Mouse (Mus musculus): ENCODE data around the gene Tcf15. TPM values are rescaled to one million over a fixed set of nuclear protein-coding genes. Genes with fewer than 3 reads are reported as not detected.

Tcf15 gene
- 10.0 and 10.4 TPM in 2 replicates for polyA plus RNA-seq (2015; fragmentation: Nextera tagmentation; extraction: Ambion mirVana)

- H3K4me1 ChIP-seq (ENCODE audit: insufficient read depth, low read length), result peaks cover 33% of the 10 kb centered on the region
- ATAC-seq (ENCODE audit: low FRiP score, low TSS enrichment), result peak; percentile 73
- H3K9me3 ChIP-seq (ENCODE audit: low read length), result no peaks in the 10 kb centered on the region
- H3K27ac ChIP-seq (ENCODE audit: low read length), result peak within 1 kb of the TSS; percentile 54
- peaks cover 33% of the 10 kb centered on the region for H3K27me3 ChIP-seq (ENCODE audit: insufficient read depth, low read length)
- H3K9ac ChIP-seq (replicated peaks; ENCODE audit: low read length), result peak within 1 kb of the TSS; percentile 63
- WGBS, result under 1% methylated on average over 117 of the region's 118 CpGs
- peak within 1 kb of the TSS; percentile 82 for H3K4me2 ChIP-seq (replicated peaks; ENCODE audit: low read depth, low read length)
- H3K36me3 ChIP-seq (ENCODE audit: insufficient read depth, low read length), result no peaks in the 10 kb centered on the region
- peak within 1 kb of the TSS; percentile 55 for H3K4me3 ChIP-seq (ENCODE audit: low read length)
These were observed at the start of gene Tcf15 for GRCm38 (mm10) chr2:152143279-152144157. Gene Tcf15, plus strand, starts transcription at chr2:152143561.

- peaks cover 68% of the 10 kb centered on the region for H3K27me3 ChIP-seq (ENCODE audit: insufficient read depth, low read length)
These were observed 48.4 kb upstream of the Tcf15 start for GRCm38 (mm10) chr2:152094856-152095545.

GRCm38 (mm10) chr2:152096922-152097321 lies 46.4 kb upstream of the Tcf15 start:
- no peaks in the 10 kb centered on the region for H3K9me3 ChIP-seq (ENCODE audit: low read length)
- no peak for ATAC-seq (ENCODE audit: low FRiP score, low TSS enrichment)
- peaks cover 15% of the 10 kb centered on the region for H3K4me1 ChIP-seq (ENCODE audit: insufficient read depth, low read length)
- no peaks in the 10 kb centered on the region for H3K36me3 ChIP-seq (ENCODE audit: insufficient read depth, low read length)
- peaks cover 57% of the 10 kb centered on the region for H3K27me3 ChIP-seq (ENCODE audit: insufficient read depth, low read length)
- no peak overlapping the region for H3K4me2 ChIP-seq (replicated peaks; ENCODE audit: low read depth, low read length)
- H3K4me3 ChIP-seq (ENCODE audit: low read length), result no peak overlapping the region
- H3K9ac ChIP-seq (replicated peaks; ENCODE audit: low read length), result no peak overlapping the region
- WGBS, result 83% methylated on average over 2 of the region's 2 CpGs
- no peak overlapping the region for H3K27ac ChIP-seq (ENCODE audit: low read length)

More at GRCm38 (mm10) chr2:152094856-152095545, 48.4 kb upstream of the Tcf15 start:
- Histone ChIP-seq H3K9ac (replicated peaks; ENCODE audit: low read length) (no peak overlapping the region; the same call in 1 of the 2 replicates), H3K4me3 (ENCODE audit: low read length) (peak overlapping the region; percentile 20), H3K27ac (ENCODE audit: low read length) (no peak overlapping the region), H3K4me1 (ENCODE audit: insufficient read depth, low read length) (peaks cover 15% of the 10 kb centered on the region), H3K36me3 (ENCODE audit: insufficient read depth, low read length) (no peaks in the 10 kb centered on the region), H3K9me3 (ENCODE audit: low read length) (no peaks in the 10 kb centered on the region), H3K4me2 (replicated peaks; ENCODE audit: low read depth, low read length) (peak overlapping the region; percentile 50)
- ATAC-seq (ENCODE audit: low FRiP score, low TSS enrichment), result peak; percentile 44; the same call in 1 of the 2 replicates
- 5% methylated on average over 29 of the region's 29 CpGs for WGBS

GRCm38 (mm10) chr2:152097916-152098315 lies 45.4 kb upstream of the Tcf15 start:
- WGBS, result 69% methylated on average over 11 of the region's 11 CpGs
- Histone ChIP-seq H3K27ac (ENCODE audit: low read length) (no peak overlapping the region), H3K4me3 (ENCODE audit: low read length) (no peak overlapping the region), H3K27me3 (ENCODE audit: insufficient read depth, low read length) (peaks cover 49% of the 10 kb centered on the region), H3K4me2 (replicated peaks; ENCODE audit: low read depth, low read length) (no peak overlapping the region), H3K9me3 (ENCODE audit: low read length) (no peaks in the 10 kb centered on the region), H3K4me1 (ENCODE audit: insufficient read depth, low read length) (peaks cover 15% of the 10 kb centered on the region), H3K36me3 (ENCODE audit: insufficient read depth, low read length) (no peaks in the 10 kb centered on the region), H3K9ac (replicated peaks; ENCODE audit: low read length) (no peak overlapping the region)
- no peak for ATAC-seq (ENCODE audit: low FRiP score, low TSS enrichment)

DNA sequence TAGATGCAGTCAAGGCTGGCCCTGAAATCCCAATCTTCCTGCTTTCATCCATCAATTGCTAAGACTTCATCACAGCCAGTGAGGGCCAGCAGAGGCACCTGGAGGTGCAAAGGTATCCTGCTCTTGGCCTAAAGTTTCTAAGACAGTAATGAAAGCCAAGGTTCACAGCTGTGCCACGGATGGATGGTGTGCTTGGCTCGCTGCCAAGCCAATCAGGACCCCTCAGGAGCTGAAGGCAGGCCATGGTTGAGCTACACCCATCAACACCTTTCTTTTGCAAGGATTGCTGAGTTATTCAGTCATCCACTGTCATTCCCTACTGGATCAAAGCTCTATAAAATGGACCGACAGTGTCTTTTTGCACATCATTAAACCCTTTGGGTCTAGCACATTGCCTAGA lies 43.8 kb upstream of the Tcf15 start:
- peaks cover 8% of the 10 kb centered on the region for H3K4me1 ChIP-seq (ENCODE audit: insufficient read depth, low read length)
- no peak for ATAC-seq (ENCODE audit: low FRiP score, low TSS enrichment)
- no peak overlapping the region for H3K27ac ChIP-seq (ENCODE audit: low read length)
- WGBS, result 40% methylated on average over 3 of the region's 3 CpGs
- H3K36me3 ChIP-seq (ENCODE audit: insufficient read depth, low read length), result no peaks in the 10 kb centered on the region
- H3K27me3 ChIP-seq (ENCODE audit: insufficient read depth, low read length), result peaks cover 32% of the 10 kb centered on the region
- no peak overlapping the region for H3K4me2 ChIP-seq (replicated peaks; ENCODE audit: low read depth, low read length)
- no peaks in the 10 kb centered on the region for H3K9me3 ChIP-seq (ENCODE audit: low read length)
- H3K4me3 ChIP-seq (ENCODE audit: low read length), result no peak overlapping the region
- no peak overlapping the region for H3K9ac ChIP-seq (replicated peaks; ENCODE audit: low read length)

GRCm38 (mm10) chr2:152101761-152102160 lies 41.6 kb upstream of the Tcf15 start:
- H3K9ac ChIP-seq (replicated peaks; ENCODE audit: low read length), result no peak overlapping the region
- ATAC-seq (ENCODE audit: low FRiP score, low TSS enrichment), result no peak
- no peaks in the 10 kb centered on the region for H3K9me3 ChIP-seq (ENCODE audit: low read length)
- no peak overlapping the region for H3K4me2 ChIP-seq (replicated peaks; ENCODE audit: low read depth, low read length)
- H3K27me3 ChIP-seq (ENCODE audit: insufficient read depth, low read length), result peaks cover 10% of the 10 kb centered on the region; the same call in 1 of the 2 replicates
- no peak overlapping the region for H3K4me3 ChIP-seq (ENCODE audit: low read length)
- no peak overlapping the region for H3K27ac ChIP-seq (ENCODE audit: low read length)
- 59% methylated on average over 13 of the region's 13 CpGs for WGBS
- H3K36me3 ChIP-seq (ENCODE audit: insufficient read depth, low read length), result no peaks in the 10 kb centered on the region
- H3K4me1 ChIP-seq (ENCODE audit: insufficient read depth, low read length), result peaks cover 11% of the 10 kb centered on the region

DNA sequence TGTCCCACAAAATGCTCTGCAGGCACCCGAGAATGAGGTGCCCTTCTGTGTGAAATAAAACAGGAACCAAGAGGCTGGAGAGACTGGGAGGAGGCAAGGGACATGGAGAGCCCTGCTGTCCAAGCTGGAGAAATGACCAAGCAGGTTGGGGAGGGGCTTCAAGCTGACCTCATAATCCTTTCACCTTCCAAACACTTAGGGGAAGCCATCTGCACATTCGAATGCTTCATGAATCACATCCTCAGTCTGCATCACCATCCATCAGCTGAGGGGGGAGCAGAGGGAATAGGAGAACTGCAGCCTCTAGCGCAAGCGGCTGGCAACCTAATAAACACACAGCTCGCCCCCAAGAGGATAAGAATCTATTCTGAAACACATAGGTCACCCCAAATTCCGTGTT lies 41.0 kb upstream of the Tcf15 start:
- no peak overlapping the region for H3K4me3 ChIP-seq (ENCODE audit: low read length)
- no peak overlapping the region for H3K4me2 ChIP-seq (replicated peaks; ENCODE audit: low read depth, low read length)
- 58% methylated on average over 6 of the region's 6 CpGs for WGBS
- no peaks in the 10 kb centered on the region for H3K9me3 ChIP-seq (ENCODE audit: low read length)
- H3K36me3 ChIP-seq (ENCODE audit: insufficient read depth, low read length), result no peaks in the 10 kb centered on the region
- H3K9ac ChIP-seq (replicated peaks; ENCODE audit: low read length), result no peak overlapping the region
- H3K27ac ChIP-seq (ENCODE audit: low read length), result no peak overlapping the region
- ATAC-seq (ENCODE audit: low FRiP score, low TSS enrichment), result no peak
- peaks cover 11% of the 10 kb centered on the region for H3K4me1 ChIP-seq (ENCODE audit: insufficient read depth, low read length)
- H3K27me3 ChIP-seq (ENCODE audit: insufficient read depth, low read length), result peaks cover 6% of the 10 kb centered on the region; the same call in 1 of the 2 replicates

GRCm38 (mm10) chr2:152104711-152105317 lies 38.5 kb upstream of the Tcf15 start:
- no peaks in the 10 kb centered on the region for H3K9me3 ChIP-seq (ENCODE audit: low read length)
- peaks cover 11% of the 10 kb centered on the region for H3K4me1 ChIP-seq (ENCODE audit: insufficient read depth, low read length)
- H3K4me2 ChIP-seq (replicated peaks; ENCODE audit: low read depth, low read length), result peak overlapping the region; percentile 89
- H3K36me3 ChIP-seq (ENCODE audit: insufficient read depth, low read length), result no peaks in the 10 kb centered on the region; the same call in 1 of the 2 replicates
- WGBS, result 14% methylated on average over 17 of the region's 17 CpGs
- H3K27ac ChIP-seq (ENCODE audit: low read length), result no peak overlapping the region
- ATAC-seq (ENCODE audit: low FRiP score, low TSS enrichment), result peak; percentile 34
- peaks cover 6% of the 10 kb centered on the region; the same call in 1 of the 2 replicates for H3K27me3 ChIP-seq (ENCODE audit: insufficient read depth, low read length)
- H3K4me3 ChIP-seq (ENCODE audit: low read length), result peak overlapping the region; percentile 62
- H3K9ac ChIP-seq (replicated peaks; ENCODE audit: low read length), result peak overlapping the region; percentile 82

DNA sequence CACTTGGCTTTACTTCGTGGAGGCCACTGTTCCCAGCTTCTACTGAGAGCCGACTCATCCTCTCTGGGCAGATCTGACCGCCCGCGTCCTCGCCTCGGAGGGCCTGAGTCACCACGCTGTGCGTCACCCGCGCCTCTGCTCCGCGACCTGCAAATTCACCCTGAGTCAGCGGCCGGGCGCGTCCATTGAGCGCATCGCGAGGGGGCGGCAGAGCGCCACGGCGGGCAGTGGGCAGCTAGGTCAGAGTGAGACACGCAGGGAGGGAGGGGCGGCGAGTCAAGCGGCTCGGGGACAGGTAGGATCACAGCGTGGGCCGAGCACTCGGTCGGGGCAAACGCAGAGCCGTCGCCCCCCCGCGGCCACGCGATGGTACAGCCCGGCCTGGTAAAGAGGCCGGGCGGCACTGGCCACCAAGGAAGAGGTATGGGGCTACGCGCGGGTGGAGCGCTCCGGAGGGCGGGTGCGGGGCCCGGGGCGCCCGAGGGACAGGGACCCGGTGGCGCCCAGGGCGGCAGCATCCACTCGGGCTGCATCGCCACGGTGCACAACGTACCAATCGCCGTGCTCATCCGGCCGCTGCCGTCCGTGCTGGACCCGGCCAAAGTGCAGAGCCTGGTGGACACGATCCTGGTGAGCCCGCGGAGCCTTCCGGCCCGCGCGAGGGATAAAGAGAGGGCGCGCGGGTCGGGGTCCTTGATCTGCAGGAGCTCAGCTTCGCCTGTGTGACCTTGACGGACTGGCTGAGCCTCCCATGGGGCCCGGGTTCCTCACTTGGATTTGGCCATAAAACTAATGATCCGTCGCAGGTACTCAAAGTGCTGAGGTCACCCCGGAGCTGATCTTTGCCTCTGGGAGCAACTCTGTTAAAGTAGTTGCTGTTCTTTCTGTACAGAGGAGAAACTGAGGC lies 37.8 kb upstream of the Tcf15 start, which contains the start of gene Srxn1:
Gene Srxn1 (plus strand): TSS at position 199 of the 907 bp plus-strand sequence.
- Histone ChIP-seq H3K9ac (replicated peaks; ENCODE audit: low read length) (peak within 1 kb of the TSS; percentile 82), H3K4me1 (ENCODE audit: insufficient read depth, low read length) (peaks cover 11% of the 10 kb centered on the region), H3K27me3 (ENCODE audit: insufficient read depth, low read length) (peaks cover 3% of the 10 kb centered on the region; the same call in 1 of the 2 replicates), H3K36me3 (ENCODE audit: insufficient read depth, low read length) (no peaks in the 10 kb centered on the region; the same call in 1 of the 2 replicates), H3K9me3 (ENCODE audit: low read length) (no peaks in the 10 kb centered on the region), H3K4me2 (replicated peaks; ENCODE audit: low read depth, low read length) (peak within 1 kb of the TSS; percentile 89), H3K27ac (ENCODE audit: low read length) (peak within 1 kb of the TSS; percentile 73), H3K4me3 (ENCODE audit: low read length) (peak within 1 kb of the TSS; percentile 62)
- under 1% methylated on average over 72 of the region's 84 CpGs for WGBS
- ATAC-seq (ENCODE audit: low FRiP score, low TSS enrichment), result peak; percentile 92
